Comparison of ENCODE assay signal across 28 mouse cellular contexts in genomic region chr11:33864245-33864644, GRCm38 (mm10).
"Had no signal": no experiment of that assay in that cellular context is flagged by ENCODE, and none has a peak within 500 bp of the region (broad histone marks: within the 10 kb centered on the region; RNA-seq: fewer than 3 reads in every experiment).

No protein-coding gene starts in this region.

- H3K27ac ChIP-seq: limb, embryonic 10.5 days; limb, embryonic 12.5 days; limb, embryonic 13.5 days; limb, embryonic 15.5 days; liver, embryonic 12.5 days; liver, embryonic 13.5 days; liver, embryonic 14.5 days; liver, embryonic 15.5 days; lung, embryonic 15.5 days; macrophage; midbrain, embryonic 10.5 days; midbrain, embryonic 12.5 days; midbrain, embryonic 13.5 days; midbrain, embryonic 15.5 days; neural tube, embryonic 12.5 days had no signal

- H3K9ac ChIP-seq: limb, embryonic 12.5 days; limb, embryonic 13.5 days; limb, embryonic 15.5 days; liver, embryonic 12.5 days; liver, embryonic 13.5 days; liver, embryonic 14.5 days; liver, embryonic 15.5 days; liver, postnatal 0 days; lung, embryonic 14.5 days; lung, embryonic 15.5 days; midbrain, embryonic 12.5 days; midbrain, embryonic 13.5 days; midbrain, embryonic 15.5 days; neural tube, embryonic 12.5 days had no signal

- H3K9me3 ChIP-seq: limb, embryonic 10.5 days; limb, embryonic 12.5 days; limb, embryonic 13.5 days; limb, embryonic 15.5 days; liver, embryonic 12.5 days; liver, embryonic 13.5 days; liver, embryonic 15.5 days; lung, embryonic 15.5 days; midbrain, embryonic 10.5 days; midbrain, embryonic 12.5 days; midbrain, embryonic 13.5 days; midbrain, embryonic 15.5 days; neural tube, embryonic 12.5 days had no signal

- H3K4me1 ChIP-seq: limb, embryonic 10.5 days; limb, embryonic 12.5 days; limb, embryonic 13.5 days; limb, embryonic 15.5 days; lung, embryonic 15.5 days; megakaryocyte, embryonic 14.5 days; midbrain, embryonic 13.5 days had no signal

- DNase-seq: left cerebral cortex, postnatal 4 days; liver; liver, embryonic 13.5 days; liver, postnatal 0 days; lung, adult 18-20 months; lung, adult 2 months; lung, embryonic 14.5 days; lung, postnatal 10 days; lung, postnatal 14 days; lung, postnatal 36 days; lung, postnatal 4 days; midbrain, embryonic 14.5 days had no signal

- H3K4me3 ChIP-seq: limb, embryonic 10.5 days; limb, embryonic 12.5 days; limb, embryonic 13.5 days; limb, embryonic 15.5 days; liver, embryonic 12.5 days; liver, embryonic 13.5 days; liver, embryonic 15.5 days; lung, embryonic 15.5 days; megakaryocyte, embryonic 14.5 days; midbrain, embryonic 10.5 days; midbrain, embryonic 12.5 days; midbrain, embryonic 13.5 days; midbrain, embryonic 15.5 days; myocyte; neural tube, embryonic 12.5 days had no signal

- H3K36me3 ChIP-seq: limb, embryonic 10.5 days; limb, embryonic 12.5 days; limb, embryonic 13.5 days; limb, embryonic 15.5 days; liver, embryonic 12.5 days; liver, embryonic 13.5 days; liver, embryonic 15.5 days; lung, embryonic 15.5 days; midbrain, embryonic 10.5 days; midbrain, embryonic 12.5 days; midbrain, embryonic 13.5 days; midbrain, embryonic 15.5 days; neural tube, embryonic 12.5 days had no signal

- H3K27me3 ChIP-seq: limb, embryonic 12.5 days; limb, embryonic 13.5 days; limb, embryonic 15.5 days; lung, embryonic 15.5 days; midbrain, embryonic 12.5 days; midbrain, embryonic 13.5 days; midbrain, embryonic 15.5 days; neural tube, embryonic 12.5 days had no signal
